Mouse (Mus musculus) common myeloid progenitor, adult 5-6 weeks (primary cell): ENCODE results near the gene Dnajc13. TPM values are rescaled to one million over a fixed set of nuclear protein-coding genes. Genes with fewer than 3 reads are reported as not detected.

ENCODE experiments used
- ATAC-seq: replicated peaks from 2 replicates; pipeline ENCODE4 v1.8.0; 2016; ENCODE audit warnings: low read depth, mild to moderate bottlenecking, moderate TSS enrichment, inconsistent platforms; ENCODE audit not compliant: poor library complexity, severe bottlenecking
- total RNA-seq: library from RNA; stranded (forward); fragments of 200-1000, 187-1606 nt; gene quantifications from 2 replicates; pipeline ENCODE4 v1.2.3, GENCODE M21; 2017

Dnajc13 gene
- total RNA-seq, 1 experiment from 2014 or later = 48.6 TPM

DNA sequence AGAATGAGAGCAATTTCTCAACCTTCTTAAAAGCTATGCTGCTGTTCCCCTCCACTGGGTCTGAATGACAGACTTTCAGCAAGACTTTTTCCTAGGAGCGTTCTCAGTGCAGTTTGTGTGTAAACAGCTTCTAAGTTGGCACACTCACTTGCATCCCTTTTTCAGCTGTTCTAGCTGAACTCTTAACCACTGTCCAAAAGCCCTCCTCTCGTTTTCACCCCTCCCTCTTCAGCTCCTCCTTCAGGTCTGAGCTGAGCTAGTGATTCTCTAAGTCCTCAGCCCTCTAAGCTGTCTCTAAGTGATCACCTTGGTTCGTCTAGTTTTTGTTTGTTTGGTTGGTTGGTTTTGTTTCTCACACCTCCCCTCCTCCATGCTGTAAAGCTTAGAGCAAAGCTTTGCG is 2.4 kb downstream of the Dnajc13 start:
- no peak for ATAC-seq

DNA sequence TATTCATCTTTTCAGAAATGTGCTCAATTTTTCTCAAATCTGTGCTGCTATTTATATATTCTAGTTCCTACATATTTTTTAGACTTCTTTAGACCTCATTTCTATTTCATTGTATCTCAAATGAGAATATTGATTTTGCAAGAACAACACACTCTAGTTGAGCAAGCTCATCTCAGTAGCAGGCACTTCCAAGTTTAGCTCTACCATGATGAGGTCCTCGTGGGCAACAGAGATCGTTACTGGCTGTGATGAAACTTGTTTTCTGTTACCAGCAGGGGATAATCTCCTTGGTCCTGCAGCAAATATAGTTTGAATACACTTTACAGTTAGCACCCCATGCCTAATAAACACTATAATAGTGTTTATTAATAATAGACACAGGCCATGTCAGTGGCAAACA is 6.6 kb downstream of the Dnajc13 start:
- ATAC-seq = no peak

DNA sequence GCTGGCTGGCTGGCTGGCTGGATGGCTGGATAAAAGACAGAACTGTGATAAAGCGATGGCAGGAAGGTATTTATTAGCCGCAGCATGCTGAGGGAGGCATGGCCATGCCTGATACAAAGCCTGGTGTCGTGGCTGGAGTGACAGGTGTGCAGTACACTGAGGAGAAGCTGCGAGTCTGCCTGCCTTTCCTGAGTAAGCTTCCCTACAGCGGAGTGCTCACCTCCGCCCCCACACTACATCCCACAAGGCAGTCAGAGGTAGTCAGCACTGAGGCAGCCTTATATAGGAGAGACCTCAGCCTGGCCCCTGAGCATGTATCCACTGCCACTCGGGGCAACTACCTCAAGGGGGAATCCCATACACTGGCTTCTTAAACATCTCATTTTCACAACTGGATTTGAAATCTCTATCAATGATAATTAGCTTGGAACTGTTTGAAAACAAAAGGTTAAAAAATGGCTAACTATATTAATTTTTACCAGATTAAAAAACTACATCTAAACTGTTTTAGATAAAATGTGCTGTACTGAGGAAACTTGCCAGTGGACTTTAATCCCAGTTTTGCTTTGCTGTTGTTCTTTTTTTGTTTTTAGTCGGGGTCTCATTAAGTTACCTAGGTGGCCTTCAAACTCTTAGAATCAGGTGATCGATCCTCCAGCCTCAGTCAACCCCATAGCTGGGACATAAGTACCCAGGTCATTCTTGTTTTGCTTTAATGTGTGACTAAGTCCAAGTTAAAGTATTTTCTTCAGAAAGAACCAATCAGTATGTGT is 8.1 kb downstream of the Dnajc13 start:
- ATAC-seq = no peak

DNA sequence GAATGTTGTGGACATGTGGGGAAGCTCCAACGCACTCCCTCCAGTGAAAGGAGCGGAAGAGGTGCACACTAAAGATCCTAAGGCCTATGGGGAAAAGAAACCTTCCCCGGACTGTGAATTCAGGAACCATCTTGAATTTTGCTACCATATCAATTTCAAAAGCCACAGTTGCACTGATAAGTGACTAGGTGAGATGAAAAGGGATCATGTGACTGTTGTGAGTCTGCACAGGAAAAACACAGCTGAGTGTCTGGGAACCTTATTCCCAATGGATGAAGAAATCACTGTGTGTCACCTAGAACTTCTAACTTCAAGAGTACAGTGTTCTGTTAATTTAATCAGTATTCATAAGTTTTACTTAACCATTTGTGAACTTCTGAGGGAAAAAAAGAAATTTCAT is 10.1 kb downstream of the Dnajc13 start:
- no peak for ATAC-seq

DNA sequence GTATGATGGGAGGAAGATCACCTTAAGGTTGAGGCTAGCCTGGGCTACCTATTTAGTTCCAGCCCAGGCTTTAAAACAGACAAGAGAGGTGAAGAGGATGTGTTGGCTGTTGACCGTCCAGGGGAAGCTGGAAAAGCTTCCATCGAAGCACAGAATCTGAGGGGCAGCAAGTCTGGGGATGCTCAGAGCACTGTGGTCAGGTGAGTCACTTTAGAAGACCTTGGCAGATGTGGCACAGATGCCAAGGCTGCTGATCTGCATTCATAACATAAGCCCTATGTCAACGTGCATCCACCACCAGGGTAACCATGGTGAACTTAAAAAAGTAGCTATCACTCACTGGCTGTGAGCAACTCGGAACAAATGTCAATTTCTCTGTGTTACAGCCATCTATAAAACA is 11.0 kb downstream of the Dnajc13 start:
- ATAC-seq = no peak

DNA sequence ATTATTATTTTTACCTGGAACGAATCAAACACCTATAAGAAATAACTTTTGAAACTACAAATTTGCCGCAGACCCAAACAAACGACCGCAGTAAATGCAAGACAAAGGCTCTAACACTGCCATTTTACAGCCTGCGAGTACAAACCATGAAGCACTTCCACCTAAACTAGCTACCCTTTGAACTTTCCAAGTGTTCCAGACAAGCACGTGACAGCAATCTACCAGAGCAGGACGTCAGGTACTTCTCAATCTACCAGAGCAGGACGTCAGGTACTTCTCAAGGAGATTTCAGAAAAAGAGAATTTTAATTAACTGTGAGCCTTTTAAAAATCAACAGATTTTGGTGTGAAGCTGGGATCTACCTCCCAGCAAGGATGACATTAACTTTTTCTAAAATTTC is 11.6 kb downstream of the Dnajc13 start:
- ATAC-seq = no peak

DNA sequence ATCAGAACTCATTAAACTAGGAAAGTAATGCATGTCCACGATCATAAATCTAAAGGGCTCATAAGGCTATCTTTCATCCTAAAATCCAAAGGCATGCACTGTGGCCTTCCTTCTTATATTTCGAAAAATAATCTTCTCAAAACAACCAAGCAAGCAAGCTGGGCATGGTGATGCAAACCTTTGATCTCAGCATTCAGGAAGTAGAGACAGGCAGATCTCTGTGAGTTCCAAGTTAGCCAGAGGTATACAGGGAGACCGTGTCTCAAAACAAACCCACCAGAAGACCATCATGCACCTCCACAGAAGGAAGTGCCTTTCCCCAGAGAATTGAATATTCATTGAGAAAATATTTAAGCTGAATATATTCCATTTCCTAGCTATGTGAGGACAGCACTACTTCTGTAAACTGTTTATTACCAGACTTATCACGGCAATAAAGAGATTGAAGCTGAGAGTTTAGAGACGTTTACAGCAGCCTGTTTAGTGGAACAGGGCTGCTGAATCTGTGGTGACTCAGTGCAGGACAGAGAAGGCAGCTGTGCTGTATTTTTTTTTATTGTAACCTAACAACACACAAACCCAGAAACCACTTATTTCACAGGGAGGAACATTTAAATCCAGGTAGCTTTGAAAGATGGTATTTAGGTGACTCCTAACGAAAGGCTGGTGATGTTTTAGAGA is 15.3 kb downstream of the Dnajc13 start:
- ATAC-seq = no peak

DNA sequence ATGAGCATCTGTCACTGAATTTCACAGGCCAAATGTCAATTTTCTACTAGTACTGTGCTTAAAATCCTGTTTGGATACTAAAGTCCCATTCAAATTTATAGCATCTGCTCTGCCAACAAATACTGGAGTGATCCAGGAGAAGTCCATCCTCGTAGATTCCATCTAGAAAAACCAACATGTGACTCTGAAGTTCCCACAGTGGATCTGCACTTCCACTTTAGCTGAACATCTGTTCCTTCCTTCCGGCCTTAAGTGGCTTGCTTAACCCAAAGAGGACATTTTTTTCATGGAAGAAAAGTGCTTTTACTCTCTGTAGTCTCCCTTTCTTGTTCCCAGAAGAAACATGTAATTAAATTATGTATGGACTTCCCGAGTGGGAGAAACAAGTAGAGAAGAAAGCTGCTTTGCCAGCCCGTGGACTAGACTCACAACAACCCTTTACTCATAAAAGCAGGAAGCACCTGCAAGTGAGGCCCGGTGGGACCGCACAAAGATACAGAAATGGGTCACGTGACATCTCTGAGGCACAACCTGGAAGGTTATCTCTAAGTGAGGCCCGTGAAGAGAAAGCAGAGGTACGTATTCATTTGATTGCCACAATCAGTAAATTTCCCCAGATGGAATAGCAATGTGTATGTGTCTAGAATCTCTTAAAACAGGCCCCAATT is 18.8 kb downstream of the Dnajc13 start:
- peak; percentile 63 for ATAC-seq

DNA sequence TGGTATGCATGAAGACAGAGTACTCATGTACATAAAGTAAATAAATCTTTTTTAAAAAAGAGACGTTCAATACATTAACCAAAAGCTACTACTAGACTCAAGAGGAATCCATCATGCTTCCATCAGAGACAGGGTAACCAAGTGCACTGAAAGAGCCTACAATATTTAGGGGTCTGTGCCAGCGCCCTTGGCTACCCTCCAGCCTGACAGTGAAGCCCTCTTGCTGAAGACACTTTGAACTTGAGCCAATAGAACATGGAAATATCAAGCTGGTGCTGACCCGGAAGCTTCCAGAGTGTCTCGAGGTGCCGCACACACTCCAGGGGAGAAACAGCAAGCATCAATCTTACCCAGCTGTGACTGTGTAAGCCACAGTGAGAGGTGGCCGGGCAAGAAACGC is 22.6 kb downstream of the Dnajc13 start:
- ATAC-seq = no peak

DNA sequence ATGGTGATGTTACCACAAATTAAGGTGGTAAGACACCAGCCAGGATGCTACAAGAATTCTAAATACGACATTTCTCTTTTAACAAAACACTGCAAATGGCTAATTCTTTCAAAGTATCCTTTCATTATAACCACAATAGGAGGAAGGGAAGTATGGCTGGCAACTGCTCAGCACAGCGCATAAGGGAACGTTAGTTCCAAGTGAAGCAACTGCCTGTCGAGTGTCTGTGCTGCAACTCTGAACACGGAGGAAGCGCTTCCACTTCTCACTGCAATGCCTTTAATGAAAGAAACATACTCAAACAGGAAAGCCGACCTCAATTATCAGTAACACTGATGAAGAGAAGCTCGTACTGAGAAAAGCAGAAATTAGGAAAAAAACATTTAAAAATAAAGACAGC is 23.7 kb downstream of the Dnajc13 start:
- no peak for ATAC-seq

DNA sequence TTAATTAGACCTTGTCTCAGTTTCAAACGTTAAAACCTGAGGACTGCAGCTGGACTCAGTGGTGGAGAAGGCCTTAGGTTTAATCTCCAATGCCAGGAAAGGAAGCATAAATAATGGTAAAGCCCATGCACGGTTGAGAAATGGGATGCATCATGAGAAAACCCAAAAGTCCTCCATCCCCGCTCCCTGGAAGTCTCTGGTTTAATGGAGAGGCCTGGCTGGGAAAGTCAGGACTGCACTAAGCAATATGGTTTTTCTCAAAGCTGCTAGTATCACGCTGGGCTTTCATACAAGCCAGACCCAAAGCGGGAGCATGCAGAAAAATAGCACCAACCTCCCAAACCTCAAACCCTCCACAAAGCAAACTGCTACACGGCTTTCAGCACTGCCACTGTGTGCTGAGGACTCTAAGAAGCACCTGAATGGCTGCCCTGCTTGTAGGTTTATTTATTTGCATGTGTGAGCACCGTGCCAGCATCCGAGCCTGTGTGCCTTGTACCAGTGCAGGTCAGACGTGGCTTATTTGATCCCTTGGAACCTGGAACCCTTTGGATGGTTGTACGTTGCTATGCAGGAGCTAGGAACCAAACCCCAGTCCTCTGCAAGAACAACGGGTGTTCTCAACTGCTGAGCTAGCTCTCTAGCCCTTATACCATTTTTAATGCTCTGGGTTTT is 26.3 kb downstream of the Dnajc13 start:
- ATAC-seq = no peak

DNA sequence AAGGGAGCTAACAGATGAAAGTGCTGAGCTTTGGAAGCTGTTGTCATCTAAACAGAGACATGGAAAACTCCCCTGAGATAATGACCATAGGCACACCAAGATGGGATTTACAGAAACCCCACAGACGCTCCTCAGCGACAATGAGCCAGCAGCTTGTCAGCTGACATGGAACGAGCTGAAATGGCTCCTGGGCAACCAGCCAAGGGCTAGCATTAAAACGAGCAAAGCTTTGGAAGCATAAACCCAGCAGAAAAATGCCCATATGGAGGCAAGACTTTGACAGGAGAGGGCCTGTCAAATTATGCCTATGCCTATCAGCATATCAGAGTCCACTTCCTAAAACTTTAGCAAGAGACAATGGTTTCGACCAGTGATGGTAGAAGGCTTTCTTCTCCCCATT is 27.0 kb downstream of the Dnajc13 start:
- no peak for ATAC-seq

DNA sequence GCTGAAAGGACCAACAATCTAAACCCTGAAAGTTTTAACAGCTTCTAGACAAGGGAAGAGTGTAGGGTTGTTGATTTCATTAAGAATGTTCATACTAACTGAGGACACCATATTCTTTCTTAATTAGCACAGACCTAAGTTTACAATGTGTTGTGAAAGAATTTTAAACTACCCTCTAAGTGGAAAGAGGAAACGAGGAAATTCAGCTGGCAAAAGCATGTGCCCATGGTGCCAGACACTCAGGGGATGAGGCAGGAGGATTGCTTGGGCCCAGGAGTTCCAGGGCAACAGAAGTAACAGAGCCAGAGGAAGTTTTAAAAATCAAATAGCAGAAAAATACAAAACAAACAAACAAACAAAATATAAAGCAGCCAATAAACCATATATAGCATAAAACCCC is 28.9 kb downstream of the Dnajc13 start:
- no peak for ATAC-seq

DNA sequence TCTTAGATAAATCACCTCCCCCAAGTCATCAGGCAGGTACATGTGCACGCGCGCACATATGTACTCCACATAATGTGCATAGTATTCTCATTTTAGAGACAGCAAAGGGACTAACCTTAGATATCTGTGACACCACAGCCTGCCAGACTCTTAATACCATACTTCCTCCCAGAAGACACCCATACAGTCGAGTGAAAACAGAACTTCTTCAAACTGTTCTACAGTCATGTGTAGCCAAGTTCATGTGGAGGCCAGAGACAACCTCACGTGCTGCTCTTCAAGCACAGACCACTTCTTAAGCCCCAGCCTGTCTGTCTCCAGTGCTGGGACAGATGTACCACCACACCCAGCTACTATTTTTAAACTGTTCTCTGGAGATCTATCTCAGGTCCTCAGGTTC is 29.7 kb downstream of the Dnajc13 start:
- ATAC-seq = no peak

DNA sequence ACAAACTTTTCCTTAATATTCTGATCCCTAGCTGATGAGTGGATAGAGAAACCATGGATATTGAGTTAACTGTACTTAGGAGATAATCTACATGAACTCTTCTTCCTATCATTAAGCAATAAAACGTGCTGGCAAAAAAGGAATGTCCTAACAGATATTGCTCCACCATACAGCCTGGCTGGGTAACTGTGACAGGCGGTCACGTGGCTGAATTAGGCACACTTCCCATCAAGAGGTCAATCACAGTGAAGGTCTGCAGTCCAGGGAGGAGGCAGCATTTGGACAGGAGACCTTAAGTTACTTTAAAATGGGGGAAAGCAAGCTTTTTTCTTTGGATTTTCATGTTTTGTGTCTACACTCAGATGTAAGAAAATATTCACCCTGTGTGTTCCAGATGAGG is 30.7 kb downstream of the Dnajc13 start:
- no peak for ATAC-seq

DNA sequence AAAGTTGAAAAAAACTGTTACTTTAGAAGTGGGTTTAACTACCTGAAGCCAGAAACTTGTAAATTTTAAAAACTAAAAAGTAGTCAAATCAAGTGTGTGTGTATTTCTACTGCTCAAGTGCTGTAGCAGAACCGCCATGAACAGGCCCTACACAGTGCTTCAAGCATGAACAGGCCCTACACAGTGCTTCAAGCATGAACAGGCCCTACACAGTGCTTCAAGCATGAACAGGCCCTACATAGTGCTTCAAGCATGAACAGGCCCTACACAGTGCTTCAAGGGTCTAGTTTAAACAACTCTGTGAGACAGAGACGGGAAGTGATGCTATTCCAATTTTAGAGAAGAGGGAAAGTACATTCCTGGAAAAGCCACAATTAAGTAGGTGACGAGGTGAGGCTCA is 51.3 kb downstream of the Dnajc13 start:
- no peak for ATAC-seq

DNA sequence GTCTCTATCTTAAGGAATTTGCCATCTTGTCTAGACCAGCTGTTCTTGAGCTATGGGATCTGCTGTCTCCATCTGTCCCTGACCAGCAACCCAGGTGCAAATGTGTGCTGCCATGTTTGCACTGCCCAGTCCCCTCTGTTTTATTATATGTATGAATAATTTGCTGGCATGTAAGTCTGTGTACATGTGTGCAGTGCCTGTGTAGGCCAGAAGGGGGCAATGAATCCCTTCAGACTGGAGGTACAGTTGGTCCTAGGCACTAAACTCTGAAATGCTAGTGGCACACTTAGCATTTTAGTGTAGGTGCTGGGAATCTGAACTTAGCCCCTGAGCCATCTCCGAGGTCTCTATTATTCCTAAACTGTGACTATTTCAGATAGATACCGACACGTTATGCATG is 58.9 kb downstream of the Dnajc13 start:
- peak; percentile 99 for ATAC-seq

DNA sequence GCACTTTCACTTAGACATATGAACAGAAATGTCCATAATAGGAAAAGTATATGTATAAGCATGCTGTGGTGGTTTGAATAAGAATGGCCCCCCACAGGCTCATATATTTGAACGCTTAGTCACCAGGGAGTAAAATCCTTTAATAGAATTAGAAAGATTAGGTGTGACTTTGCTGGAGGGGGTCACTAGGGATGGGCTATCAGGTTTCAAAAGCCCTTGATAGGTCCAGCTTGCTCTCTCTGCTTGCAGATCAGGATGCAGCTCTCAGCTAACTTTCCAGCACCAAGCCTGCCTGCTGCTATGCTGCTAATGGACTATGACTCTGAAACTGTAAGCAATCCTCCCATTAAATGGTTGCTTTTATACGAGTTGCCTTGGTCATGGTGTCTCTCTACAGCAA is 68.2 kb downstream of the Dnajc13 start:
- ATAC-seq = no peak

DNA sequence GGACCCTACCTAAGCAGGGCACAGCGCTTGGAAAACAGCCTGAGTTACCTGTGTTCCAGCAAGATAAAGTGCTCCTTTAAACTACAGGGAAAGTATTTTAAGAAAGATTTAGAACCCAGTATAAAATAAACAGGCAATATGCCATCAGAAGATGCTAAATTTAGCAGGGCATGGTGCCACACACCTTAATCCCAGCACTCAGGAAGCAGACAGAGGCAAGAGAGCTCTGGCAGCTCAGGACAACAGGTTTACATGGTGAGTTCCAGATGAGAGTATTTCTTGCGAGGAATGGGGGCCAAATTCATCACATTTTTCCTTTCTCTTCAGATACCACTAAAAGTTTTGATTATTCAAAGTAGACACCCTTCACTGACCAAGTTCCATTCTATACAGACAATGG is 68.8 kb downstream of the Dnajc13 start:
- ATAC-seq = no peak

DNA sequence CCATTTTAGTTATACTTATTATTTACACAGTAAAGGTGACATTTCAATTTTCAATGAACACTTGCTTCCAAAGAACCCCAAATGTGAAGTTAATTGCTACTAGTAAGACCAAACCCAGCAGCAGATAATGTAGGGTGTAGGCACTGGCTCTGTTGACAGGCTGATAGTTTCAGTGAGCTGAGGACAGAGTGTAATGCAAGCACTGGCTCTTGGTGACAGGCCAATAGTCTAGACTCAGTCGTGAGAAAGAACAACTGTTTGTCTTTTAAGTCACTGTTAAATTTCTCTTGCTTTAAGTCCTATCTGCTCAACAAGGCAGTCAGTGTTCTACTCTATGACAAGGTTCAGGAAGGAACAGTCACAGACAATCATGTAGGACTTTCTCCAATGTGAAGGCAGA is 69.4 kb downstream of the Dnajc13 start:
- no peak for ATAC-seq

DNA sequence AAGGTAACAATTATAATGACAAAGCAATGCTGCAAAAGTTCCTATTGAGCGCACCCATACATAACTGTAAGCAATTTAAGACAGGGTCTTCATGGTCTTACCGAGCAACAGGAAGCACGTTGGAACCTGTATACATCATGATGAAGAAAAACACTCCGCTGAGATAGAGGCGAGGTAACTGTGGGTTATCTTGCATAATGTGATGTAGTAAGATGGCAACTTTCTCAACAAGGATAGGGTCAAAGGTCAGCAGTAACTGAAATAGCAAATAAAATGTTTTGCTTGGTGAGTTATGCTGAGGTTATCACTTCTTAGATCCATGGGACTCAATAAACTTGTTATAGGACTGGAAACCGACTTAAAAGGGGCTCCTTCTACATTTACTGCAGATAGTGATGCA is 70.2 kb downstream of the Dnajc13 start:
- ATAC-seq = no peak
